Mouse (Mus musculus) intestine, embryonic 16.5 days (tissue): Measurements from ENCODE around the gene Dhh. TPM values are rescaled to one million over a fixed set of nuclear protein-coding genes. Genes with fewer than 3 reads are reported as not detected.

Experiments
- ATAC-seq: fragments of 200-750 bp; cut with Nextera tagmentation; 2 replicates; pipeline ENCODE4 v1.8.0; 2017; ENCODE audit warnings: moderate TSS enrichment, moderate library complexity
- H3K27ac ChIP-seq: fragments of 300-500 bp; sonication (generic); 2 replicates; pipeline ENCODE4 v1.5.1; 2014; ENCODE audit warnings: mild to moderate bottlenecking, low read length
- H3K27me3 ChIP-seq: fragments of 300-500 bp; sonication (generic); replicated peaks from 2 replicates; pipeline ENCODE4 v1.6.1; 2014; ENCODE audit warnings: low read length, control low read depth, mixed read lengths; ENCODE audit not compliant: control insufficient read depth, insufficient read depth
- H3K36me3 ChIP-seq: fragments of 300-500 bp; sonication (generic); 2 replicates; pipeline ENCODE4 v1.6.1; 2014; ENCODE audit warnings: low read length, control low read depth; ENCODE audit not compliant: control insufficient read depth, insufficient read depth
- H3K4me1 ChIP-seq: fragments of 300-500 bp; sonication (generic); 2 replicates; pipeline ENCODE4 v1.6.1; 2014; ENCODE audit warnings: low read length, control low read depth, mixed read lengths; ENCODE audit not compliant: control insufficient read depth, insufficient read depth
- H3K4me2 ChIP-seq: fragments of 300-500 bp; sonication (generic); 2 replicates; pipeline ENCODE4 v1.6.1; 2014; ENCODE audit warnings: low read depth, low read length, control low read depth
- H3K4me3 ChIP-seq: fragments of 300-500 bp; sonication (generic); 2 replicates; pipeline ENCODE4 v1.5.1; 2014; ENCODE audit warnings: mild to moderate bottlenecking, low read length
- H3K9ac ChIP-seq: fragments of 300-500 bp; sonication (generic); 2 replicates; pipeline ENCODE4 v1.6.1; 2014; ENCODE audit warnings: low read depth, low read length
- H3K9me3 ChIP-seq: fragments of 300-500 bp; sonication (generic); 2 replicates; pipeline ENCODE4 v1.6.1; 2016; ENCODE audit warnings: low read length, control low read depth; ENCODE audit not compliant: control insufficient read depth
- WGBS: fragments of 180-500 bp; shearing (Covaris S2); extraction: QIAGEN DNeasy Blood & Tissue Kit; methylation state at CpG from one replicate; pipeline ENCODE4 v1.1.7; 2014; 5-methylcytosine and 5-hydroxymethylcytosine counted together
- polyA plus RNA-seq: library from polyadenylated mRNA; unstranded; fragments of >200 nt; fragmentation: Nextera tagmentation; extraction: Ambion mirVana; gene quantifications from 2 replicates; pipeline ENCODE4 v1.2.1, GENCODE M21; 2015

Gene Dhh
- polyA plus RNA-seq, 1 experiment from 2014 or later = 0.83 TPM

DNA sequence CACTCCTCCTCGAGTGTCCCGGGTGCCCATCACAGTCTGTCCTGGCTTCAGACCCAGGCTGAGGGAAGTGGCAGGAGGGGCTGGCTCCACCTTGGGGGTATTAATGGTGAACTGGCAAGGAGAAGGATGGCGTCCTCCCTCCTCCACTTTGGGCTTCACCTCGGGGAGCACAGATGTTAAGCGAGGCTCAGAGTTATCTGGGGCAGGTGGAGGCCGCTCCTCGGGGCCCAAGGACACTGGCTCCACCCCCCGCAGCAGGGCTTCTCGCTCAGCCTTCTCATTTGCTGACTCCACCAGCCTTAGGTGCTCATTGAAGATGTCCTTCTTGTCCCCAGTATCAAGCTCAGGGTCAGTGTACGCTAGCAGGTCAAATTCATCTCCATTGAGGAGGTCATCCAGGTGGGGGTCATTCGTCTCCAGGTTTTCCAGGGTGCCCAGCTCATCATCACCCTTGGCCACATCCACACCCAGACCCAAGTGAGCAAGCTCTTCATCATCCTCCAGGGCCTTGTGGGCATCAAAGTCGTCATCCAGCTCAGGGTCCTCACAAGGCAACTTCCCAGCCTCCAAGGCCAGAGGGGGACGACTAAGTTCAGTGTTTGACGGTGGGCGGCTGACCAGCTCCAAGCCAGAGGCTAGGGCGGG is 48.3 kb downstream of the Dhh start:
- Histone ChIP-seq H3K9me3 (no peaks in the 10 kb centered on the region), H3K9ac (no peak overlapping the region), H3K36me3 (peaks cover 61% of the 10 kb centered on the region), H3K4me3 (no peak overlapping the region), H3K27ac (no peak overlapping the region), H3K4me2 (no peak overlapping the region), H3K27me3 (no peaks in the 10 kb centered on the region), H3K4me1 (peaks cover 5% of the 10 kb centered on the region; the same call in 1 of the 2 replicates)
- ATAC-seq = no peak
- 84% methylated on average over 16 of the region's 16 CpGs for WGBS

DNA sequence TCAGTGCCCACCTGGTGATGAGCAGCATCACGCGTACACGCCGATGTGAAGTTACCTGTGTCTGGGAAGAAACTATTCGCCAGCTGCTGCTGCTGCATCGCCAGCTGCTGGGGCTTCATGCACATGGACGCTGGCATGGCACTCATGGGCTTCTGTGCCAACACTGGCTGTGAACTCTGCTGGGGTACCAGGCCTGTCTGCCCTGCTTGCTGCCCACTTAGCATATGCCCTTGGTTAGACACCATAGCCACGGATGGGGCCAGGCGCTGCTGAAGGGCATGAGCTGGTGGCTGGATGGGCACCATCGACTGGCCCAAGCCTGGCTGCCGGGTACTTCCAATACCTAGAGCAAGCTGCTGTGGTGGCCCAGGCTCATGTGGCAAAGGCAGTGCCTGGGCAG is 49.2 kb downstream of the Dhh start:
- peaks cover 64% of the 10 kb centered on the region for H3K36me3 ChIP-seq
- no peaks in the 10 kb centered on the region for H3K9me3 ChIP-seq
- no peak overlapping the region for H3K4me2 ChIP-seq
- H3K9ac ChIP-seq = no peak overlapping the region
- no peaks in the 10 kb centered on the region for H3K27me3 ChIP-seq
- no peak overlapping the region for H3K27ac ChIP-seq
- H3K4me3 ChIP-seq = no peak overlapping the region
- H3K4me1 ChIP-seq = peaks cover 5% of the 10 kb centered on the region; the same call in 1 of the 2 replicates
- WGBS = 95% methylated on average over 11 of the region's 11 CpGs
- ATAC-seq = no peak

DNA sequence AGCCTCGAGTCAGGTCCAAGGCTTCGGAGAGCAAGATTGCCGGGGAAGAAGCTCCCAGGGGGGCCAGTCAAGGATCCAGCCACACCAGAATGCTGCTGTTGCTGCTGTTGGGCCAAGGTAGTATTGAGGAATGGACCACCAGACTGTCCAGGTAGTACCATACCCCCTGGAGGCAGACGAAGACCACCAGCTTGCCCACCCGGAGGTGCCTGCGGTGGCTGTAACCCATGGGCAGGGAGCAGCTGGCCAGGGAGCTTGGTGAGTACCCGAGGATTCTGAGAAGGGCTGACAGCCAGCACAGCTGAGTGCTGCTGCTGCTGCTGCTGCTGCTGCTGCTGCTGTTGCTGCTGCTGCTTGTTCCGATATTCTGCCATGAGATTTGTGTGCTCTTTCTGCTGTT is 52.2 kb downstream of the Dhh start:
- H3K9ac ChIP-seq = no peak overlapping the region
- ATAC-seq = no peak
- no peak overlapping the region for H3K4me3 ChIP-seq
- H3K9me3 ChIP-seq = no peaks in the 10 kb centered on the region
- H3K27ac ChIP-seq = no peak overlapping the region
- H3K36me3 ChIP-seq = peaks cover 65% of the 10 kb centered on the region
- H3K4me2 ChIP-seq = no peak overlapping the region
- 85% methylated on average over 8 of the region's 8 CpGs for WGBS
- H3K4me1 ChIP-seq = no peaks in the 10 kb centered on the region
- H3K27me3 ChIP-seq = no peaks in the 10 kb centered on the region

DNA sequence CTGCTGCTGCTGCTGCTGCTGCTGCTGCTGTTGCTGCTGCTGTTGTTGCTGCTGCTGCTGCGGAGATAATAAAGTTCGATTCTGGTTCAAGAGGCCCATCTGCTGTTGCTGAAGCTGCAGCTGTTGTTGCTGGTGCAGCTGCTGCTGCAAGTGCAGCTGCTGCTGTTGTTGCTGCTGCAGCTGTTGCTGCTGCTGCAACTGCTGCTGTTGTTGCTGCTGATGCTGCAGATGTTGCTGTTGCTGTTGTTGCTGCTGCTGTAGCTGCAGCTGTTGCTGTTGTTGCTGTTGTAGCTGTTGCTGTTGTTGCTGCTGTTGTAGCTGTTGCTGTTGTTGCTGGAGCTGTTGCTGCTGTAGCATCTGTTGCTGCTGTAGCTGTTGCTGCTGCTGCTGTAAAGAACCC is 53.2 kb downstream of the Dhh start:
- no peak for ATAC-seq
- peaks cover 69% of the 10 kb centered on the region for H3K36me3 ChIP-seq
- 94% methylated on average over 2 of the region's 2 CpGs for WGBS
- no peak overlapping the region for H3K4me3 ChIP-seq
- no peaks in the 10 kb centered on the region for H3K4me1 ChIP-seq
- no peak overlapping the region for H3K9ac ChIP-seq
- H3K4me2 ChIP-seq = no peak overlapping the region
- no peak overlapping the region for H3K27ac ChIP-seq
- no peaks in the 10 kb centered on the region for H3K9me3 ChIP-seq
- H3K27me3 ChIP-seq = no peaks in the 10 kb centered on the region

DNA sequence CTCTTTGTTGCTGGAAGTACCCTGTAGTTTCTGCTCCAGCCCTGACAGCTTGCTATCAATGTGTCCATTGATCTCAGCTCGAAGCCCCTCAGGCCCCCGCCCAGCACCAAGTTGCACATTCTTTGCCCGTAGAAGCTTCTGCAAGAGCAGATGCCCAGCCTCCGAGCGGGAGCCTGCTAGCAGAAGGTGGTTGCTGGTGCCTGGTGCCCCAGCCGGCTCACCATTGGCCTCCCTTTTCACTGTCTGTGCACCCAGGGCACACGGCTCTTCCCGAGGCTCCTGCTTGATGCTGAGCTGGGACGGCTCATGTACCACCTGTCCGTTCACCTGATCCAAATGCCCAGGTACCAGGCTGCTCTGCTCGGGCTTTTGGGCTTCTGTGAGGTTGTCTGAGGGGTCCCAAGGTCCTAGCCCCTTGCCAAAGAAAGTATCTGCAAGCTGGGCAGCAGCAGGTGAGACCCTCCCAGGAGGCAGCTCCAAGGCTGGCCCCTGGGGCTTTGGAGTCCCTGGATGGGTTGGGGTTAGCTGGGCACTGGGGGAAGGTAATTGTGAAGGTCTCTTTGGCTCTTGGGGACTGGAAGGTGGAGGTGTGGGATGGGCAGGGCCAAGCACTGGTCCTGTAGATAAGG is 54.6 kb downstream of the Dhh start:
- H3K36me3 ChIP-seq = peaks cover 68% of the 10 kb centered on the region
- H3K4me1 ChIP-seq = no peaks in the 10 kb centered on the region
- H3K9ac ChIP-seq = no peak overlapping the region
- 87% methylated on average over 11 of the region's 11 CpGs for WGBS
- H3K27ac ChIP-seq = no peak overlapping the region
- no peak overlapping the region for H3K4me2 ChIP-seq
- no peak overlapping the region for H3K4me3 ChIP-seq
- H3K27me3 ChIP-seq = no peaks in the 10 kb centered on the region
- ATAC-seq = no peak
- no peaks in the 10 kb centered on the region for H3K9me3 ChIP-seq

Other genes starting within 250 kb of the Dhh start
- 15.6 and 17.6 TPM in 2 replicates for gene Ddx23, start 235.6 kb downstream of the Dhh start, polyA plus RNA-seq
- gene Rnd1, start 221.1 kb downstream of the Dhh start, polyA plus RNA-seq = 0.95 and 1.1 TPM in 2 replicates
- 0.66 and 0.70 TPM in 2 replicates for gene Ccdc65, start 190.3 kb downstream of the Dhh start, polyA plus RNA-seq
- gene Fkbp11, start 170.3 kb downstream of the Dhh start, polyA plus RNA-seq = 96.8 and 108 TPM in 2 replicates
- gene Arf3, start 135.3 kb downstream of the Dhh start, polyA plus RNA-seq = 35.4 and 40.1 TPM in 2 replicates
- gene Wnt10b, start 120.4 kb downstream of the Dhh start, polyA plus RNA-seq = 0.09 TPM in 1 of 2 replicates, not detected in the other
- not detected in 2 replicates for gene Wnt1, start 108.7 kb downstream of the Dhh start, polyA plus RNA-seq
- not detected in 2 replicates for gene Ddn, start 89.0 kb downstream of the Dhh start, polyA plus RNA-seq
- gene Prkag1, start 67.0 kb downstream of the Dhh start, polyA plus RNA-seq = 92.2 and 94.6 TPM in 2 replicates
- gene Kmt2d, start 27.3 kb downstream of the Dhh start, polyA plus RNA-seq = 7.7 and 7.9 TPM in 2 replicates
- gene Rhebl1, start 4.0 kb downstream of the Dhh start, polyA plus RNA-seq = 11.3 and 12.3 TPM in 2 replicates
- 20.4 and 23.6 TPM in 2 replicates for gene Lmbr1l, start 19.7 kb upstream of the Dhh start, polyA plus RNA-seq
- 1,159 and 1,322 TPM in 2 replicates for gene Tuba1b, start 36.0 kb upstream of the Dhh start, polyA plus RNA-seq
- gene Gm49450, start 55.0 kb upstream of the Dhh start, polyA plus RNA-seq = not detected in 2 replicates
- 816 and 895 TPM in 2 replicates for gene Tuba1a, start 55.2 kb upstream of the Dhh start, polyA plus RNA-seq
- gene Tuba1c, start 131.4 kb upstream of the Dhh start, polyA plus RNA-seq = 295 and 311 TPM in 2 replicates
- 35.0 and 38.4 TPM in 2 replicates for gene Prph, start 156.6 kb upstream of the Dhh start, polyA plus RNA-seq
- 20.2 and 25.4 TPM in 2 replicates for gene Troap, start 176.0 kb upstream of the Dhh start, polyA plus RNA-seq
- gene C1ql4, start 189.3 kb upstream of the Dhh start, polyA plus RNA-seq = 0.09 and 0.17 TPM in 2 replicates
- gene Dnajc22, start 194.6 kb upstream of the Dhh start, polyA plus RNA-seq = 45.0 and 45.4 TPM in 2 replicates
- 18.1 and 20.9 TPM in 2 replicates for gene Spats2, start 227.4 kb upstream of the Dhh start, polyA plus RNA-seq